Mouse (Mus musculus): ENCODE data around the gene Cobl.

Cobl gene

GRCm38 (mm10) chr11:12219594-12220530 is 244.9 kb downstream of the Cobl start:
- no peak for DNase-seq (ENCODE audit: low spot score)

GRCm38 (mm10) chr11:12216897-12217296 is 247.9 kb downstream of the Cobl start:
- DNase-seq (ENCODE audit: low spot score): no peak

GRCm38 (mm10) chr11:12215582-12215981 is 249.2 kb downstream of the Cobl start:
- no peak for DNase-seq (ENCODE audit: low spot score)

GRCm38 (mm10) chr11:12208574-12208973 is 256.2 kb downstream of the Cobl start:
- DNase-seq (ENCODE audit: low spot score): no peak

- no peak for DNase-seq (ENCODE audit: low spot score)
Observed at GRCm38 (mm10) chr11:12205201-12206161, 259.3 kb downstream of the Cobl start.

- no peak for DNase-seq (ENCODE audit: low spot score)
Observed at GRCm38 (mm10) chr11:12199441-12199840, 265.3 kb downstream of the Cobl start.

GRCm38 (mm10) chr11:12198700-12199349 is 265.9 kb downstream of the Cobl start:
- no peak for DNase-seq (ENCODE audit: low spot score)

- DNase-seq (ENCODE audit: low spot score): no peak
Observed at GRCm38 (mm10) chr11:12198017-12198416, 266.7 kb downstream of the Cobl start.

GRCm38 (mm10) chr11:12197542-12197941 is 267.2 kb downstream of the Cobl start:
- DNase-seq (ENCODE audit: low spot score): no peak

- no peak for DNase-seq (ENCODE audit: low spot score)
Observed at GRCm38 (mm10) chr11:12195390-12195789, 269.4 kb downstream of the Cobl start.

GRCm38 (mm10) chr11:12193369-12193768 is 271.4 kb downstream of the Cobl start:
- DNase-seq (ENCODE audit: low spot score): no peak

GRCm38 (mm10) chr11:12191386-12191785 is 273.4 kb downstream of the Cobl start:
- no peak for DNase-seq (ENCODE audit: low spot score)

GRCm38 (mm10) chr11:12190417-12190816 is 274.3 kb downstream of the Cobl start:
- DNase-seq (ENCODE audit: low spot score): no peak
